Mouse (Mus musculus): ENCODE measurements at regions not wholly inside any gene's neighbourhood (a gene's known extent, or its start where the extent isn't known, plus 50 kb on each side); places are given as distances from the start of the nearest gene placed in this dataset.

DNA sequence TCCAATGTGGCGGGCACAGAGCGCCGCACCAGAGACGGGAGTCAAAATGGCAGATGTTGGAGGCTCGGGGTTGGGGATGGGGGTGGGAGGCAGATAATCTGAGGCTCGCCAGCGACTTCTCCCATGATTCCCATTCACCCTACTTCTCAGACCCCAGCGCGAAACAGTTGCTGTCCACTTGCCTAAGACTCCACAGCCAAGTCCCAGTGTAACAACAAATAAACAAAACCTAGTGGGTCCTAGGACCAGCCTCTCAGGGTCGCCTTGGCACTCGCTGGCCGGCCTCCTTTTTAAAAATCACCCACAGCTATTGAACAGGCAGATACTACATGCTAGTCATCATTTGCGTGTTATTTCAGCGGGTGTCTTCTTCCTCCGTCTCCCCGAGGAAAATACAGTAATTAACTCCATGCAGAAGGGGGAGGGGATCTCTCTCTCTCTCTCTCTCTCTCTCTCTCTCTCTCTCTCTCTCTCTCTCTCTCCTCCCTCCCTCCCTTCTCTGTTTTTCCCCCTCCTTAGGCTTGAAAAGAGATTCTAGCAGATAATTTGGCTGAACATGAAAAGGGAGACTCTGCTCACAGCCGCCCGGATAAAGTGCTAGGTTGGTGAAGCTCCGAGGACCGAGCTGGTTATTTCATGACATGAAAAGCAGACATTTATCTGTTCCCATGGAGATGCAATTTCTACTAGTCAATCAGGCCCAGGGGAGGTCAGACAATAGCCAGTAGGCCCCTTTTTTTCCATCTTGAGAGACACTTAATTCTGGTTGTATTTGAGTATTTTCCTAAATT, 71.9 kb upstream of the Zfp217 start:
- DNase-seq (ENCODE audit: low spot score in 2 of 2): no peak

DNA sequence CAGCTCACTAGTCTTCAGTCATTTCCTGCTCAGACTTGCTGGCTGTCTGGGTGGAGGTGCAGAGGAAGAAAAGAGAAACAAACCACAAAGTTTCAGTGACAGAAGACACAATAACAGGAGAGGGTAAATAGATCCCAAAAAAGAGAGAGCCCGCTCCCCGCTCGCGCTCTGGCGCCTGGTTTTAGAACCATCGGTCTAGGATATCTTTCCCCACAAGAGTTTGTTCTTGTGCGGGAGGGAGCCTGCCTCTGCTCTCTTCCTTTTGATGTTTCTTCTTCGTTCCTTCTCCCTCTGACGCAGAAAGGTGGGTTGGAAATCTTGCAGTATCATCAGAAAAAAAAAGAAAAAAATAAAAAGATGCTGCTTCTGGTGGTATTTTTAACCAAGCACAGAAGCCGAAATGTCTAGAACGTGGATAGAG, 71.3 kb upstream of the Zfp217 start:
- no peak for DNase-seq (ENCODE audit: low spot score in 2 of 2)

DNA sequence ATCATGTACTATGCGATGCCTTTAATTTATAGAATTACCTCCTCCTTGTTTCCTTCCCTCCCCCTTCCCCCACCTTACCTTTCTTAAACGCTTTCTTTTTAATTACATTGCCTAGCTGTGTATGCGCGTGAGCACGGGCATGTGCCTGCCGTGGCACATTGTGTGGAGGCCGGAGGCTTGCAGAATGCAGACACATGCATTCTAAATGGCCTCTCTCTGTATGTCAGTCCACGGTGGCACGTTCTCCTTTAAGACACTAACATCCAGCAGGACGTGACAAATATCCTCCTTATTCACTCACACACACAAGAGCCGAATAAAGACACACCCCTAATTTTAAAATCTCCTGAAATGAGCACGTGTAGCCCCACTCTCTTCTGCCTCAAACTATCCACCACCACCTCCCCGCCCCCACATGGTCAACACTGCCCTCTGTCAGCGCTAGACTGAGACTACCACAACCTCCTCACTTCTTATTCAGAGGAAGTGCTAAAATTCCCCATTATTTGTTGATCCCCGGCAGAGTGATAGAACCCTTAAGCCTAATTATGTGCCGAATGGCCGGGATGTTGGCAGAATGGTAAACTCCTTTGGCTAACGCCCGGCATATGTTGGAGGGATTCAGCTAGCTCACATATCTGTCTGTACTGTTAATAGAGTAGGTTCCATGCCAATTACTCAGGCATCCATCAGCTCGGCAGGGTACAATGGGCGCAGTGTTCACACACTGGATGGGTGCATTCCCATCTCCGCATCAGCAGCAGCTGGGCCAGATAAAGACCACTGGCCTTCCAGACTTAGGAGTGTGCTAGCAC, 70.5 kb upstream of the Zfp217 start:
- peak; percentile 72 to 78 for DNase-seq (ENCODE audit: low spot score in 2 of 2)

DNA sequence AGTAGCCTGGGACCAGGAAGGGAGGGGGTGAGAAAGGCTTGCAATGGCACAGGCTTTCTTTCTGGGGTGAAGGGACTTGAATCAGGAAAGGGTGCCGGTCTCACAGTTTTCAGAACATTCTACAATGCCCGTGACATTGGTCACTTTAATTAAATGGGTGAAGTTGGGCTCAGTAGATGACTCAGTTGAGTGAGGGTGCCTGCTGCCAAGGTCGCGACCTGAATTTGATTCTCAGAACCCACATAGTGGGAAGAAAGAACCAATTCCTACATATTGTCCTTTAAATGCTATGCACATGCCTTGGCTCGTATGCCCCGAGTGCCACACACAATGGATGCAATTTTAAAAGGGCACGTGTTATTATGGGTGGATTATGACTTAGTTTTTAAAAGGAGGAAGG, 68.4 kb upstream of the Zfp217 start:
- DNase-seq (ENCODE audit: low spot score in 2 of 2): no peak

DNA sequence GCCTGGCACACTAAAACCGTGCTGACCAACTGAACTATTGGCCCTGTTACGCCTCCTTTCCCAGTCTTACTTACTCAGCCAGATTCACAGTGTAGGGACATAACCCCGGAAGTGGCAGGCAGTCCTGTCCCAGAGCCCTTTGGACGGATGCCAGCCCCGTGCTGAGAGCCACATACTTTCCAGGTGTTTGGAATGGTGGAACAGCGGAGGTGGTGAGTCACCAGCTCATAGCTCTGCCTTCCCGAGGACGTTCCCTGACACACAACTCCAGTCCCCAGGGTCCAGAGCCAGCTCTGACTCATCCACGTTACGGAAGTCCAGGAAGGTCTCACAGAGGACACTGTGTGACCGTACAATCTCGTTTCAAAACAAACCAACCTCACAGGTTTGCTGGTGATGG, 61.2 kb upstream of the Zfp217 start:
- DNase-seq (ENCODE audit: low spot score in 2 of 2): peak; percentile 87 to 90

DNA sequence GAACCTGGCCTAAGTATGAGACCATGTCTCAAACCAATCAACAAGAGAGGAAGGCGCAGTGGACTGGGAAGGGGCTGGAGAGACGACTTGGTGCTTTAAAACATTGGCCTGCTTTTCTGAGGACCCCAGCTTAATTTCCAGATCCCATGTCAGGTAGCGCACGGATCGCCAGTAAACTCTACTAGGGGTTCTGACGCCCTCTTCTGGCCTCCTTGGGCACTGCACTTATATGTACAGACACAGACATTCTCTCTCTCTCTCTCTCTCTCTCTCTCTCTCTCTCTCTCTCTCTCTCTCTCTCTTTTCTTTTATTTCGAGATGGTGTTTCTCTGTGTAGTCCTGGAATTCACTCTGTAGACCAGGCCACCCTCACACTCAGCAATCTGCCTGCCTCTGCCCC, 60.0 kb upstream of the Zfp217 start:
- DNase-seq (ENCODE audit: low spot score in 2 of 2): no peak

DNA sequence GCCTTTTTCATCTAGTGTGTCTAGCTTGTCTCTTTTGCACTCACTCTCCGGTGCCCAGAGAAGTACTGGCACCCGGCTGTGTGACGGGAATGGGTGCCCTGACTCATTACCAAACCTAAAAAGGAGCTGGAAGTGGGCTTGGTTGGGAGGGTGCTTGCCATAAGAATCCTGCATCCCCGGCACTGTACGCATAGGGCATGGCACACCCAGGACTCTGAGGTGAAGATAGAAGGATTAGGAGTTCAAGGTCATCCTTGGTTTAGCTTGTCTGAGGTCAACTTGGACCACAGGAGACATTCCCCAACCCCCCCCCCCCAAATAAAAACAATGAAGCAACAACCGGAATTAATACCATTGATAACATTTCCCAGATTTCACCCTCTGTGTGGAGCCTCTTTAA, 59.5 kb upstream of the Zfp217 start:
- no peak for DNase-seq (ENCODE audit: low spot score in 2 of 2)

DNA sequence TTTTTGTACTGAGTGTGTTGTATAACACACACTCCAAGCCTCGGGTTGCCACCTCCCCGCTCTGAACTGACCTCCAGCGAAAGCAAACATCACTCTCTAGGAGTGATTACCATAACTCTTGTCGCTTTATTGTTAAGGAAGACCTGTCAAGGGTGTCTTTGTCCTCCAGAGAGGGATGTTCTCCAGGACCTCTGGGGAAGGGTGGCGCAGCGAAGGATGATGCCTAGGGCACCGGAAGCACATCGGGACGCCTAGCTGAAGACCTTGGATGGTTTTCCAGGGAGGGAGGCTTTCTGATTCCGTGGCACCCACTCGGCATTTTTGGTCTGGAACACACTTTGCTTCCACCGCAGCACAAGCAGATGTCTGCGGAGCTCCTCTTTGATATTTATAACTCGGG, 59.0 kb upstream of the Zfp217 start:
- DNase-seq (ENCODE audit: low spot score in 2 of 2): no peak

DNA sequence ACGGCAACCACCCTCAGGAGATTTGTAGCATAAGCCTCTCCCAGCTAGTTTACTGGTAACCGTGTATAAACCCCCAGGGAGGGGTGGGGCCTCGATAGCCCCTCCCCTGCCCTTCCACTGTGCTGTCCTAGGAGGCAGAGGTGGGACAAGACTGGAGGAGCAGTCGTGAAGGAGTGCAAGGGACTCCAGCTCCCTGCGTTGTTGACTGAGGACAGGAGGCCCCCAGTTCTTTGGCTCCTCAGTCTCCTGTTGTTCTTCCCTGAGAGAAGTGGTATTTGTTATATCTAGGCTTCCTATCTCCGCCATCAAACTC, 58.5 kb upstream of the Zfp217 start:
- DNase-seq (ENCODE audit: low spot score in 2 of 2): no peak

DNA sequence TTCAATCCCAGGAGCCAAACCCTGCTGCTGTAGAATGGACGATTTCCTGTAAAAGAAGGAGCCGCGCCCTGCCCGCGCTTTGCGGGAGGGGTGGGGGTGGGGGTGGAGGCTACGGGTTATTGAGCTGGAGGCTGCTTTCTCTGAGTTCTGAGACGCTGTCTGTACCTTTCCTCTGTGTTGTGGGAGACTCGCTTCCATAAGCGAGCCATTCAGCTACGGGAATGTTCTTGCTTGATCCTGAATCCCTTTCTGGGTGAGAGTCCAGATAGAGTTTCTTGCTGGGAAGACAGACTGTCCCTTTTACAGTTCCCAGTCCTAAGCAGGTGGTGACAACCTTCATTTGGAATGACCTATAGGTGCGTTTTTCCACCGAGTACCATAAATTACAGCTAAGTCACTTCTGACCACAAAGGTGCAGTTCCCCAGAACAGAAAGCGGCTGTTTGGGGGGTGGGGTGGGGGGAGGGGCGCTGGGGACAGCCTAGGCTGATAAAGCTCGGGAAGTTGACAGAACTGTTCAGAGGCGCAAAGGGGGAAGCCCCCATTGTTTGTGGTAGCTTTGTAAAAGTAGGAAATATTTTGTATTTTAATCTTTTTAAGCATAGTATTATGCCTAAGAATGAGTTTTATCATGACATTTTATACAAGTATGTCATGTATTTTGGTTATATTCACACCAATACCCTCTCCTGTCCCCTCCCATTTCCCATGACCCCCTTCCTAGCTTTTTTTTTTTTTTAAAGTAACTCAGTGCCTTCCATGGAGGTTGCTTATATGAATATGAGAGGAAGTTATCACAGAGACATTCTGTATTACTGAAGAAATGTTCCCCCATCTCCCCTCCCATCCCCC, 57.9 kb upstream of the Zfp217 start:
- DNase-seq (ENCODE audit: low spot score in 2 of 2): peak in 1 of 2 experiments; percentile 46

DNA sequence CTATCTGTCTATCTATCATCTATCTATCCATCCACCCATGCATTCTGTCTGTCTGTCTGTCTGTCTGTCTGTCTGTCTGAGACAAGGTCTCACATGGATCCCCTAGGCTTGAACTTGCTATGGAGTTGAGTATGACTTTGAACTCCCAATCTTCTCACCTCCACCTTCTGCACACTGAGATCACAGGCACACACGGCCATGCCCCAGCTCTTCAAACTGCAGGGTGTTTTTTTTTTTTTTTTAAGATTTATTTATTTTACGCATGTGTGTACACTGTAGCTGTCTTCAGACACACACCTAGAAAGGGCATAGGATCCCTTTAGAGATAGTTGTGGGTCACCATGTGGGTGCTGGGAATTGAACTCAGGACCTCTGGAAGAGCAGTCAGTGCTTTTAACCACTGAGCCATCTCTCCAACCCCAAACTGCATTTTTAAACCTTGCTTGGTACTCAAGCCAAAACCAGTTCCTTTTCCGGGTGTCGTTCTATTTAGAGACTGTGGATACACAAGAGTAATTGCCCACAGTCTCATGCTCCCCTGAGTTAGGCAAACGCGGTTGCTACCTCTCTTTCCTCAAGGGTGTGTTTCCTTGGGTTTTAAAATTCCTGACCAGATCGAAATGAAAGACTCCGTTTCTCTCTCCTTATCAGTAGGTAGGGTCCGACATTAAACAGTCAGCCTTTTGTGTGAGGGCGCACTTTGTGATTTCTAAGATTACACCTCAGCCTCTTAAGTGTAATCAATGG, 57.0 kb upstream of the Zfp217 start:
- DNase-seq (ENCODE audit: low spot score in 2 of 2): no peak

DNA sequence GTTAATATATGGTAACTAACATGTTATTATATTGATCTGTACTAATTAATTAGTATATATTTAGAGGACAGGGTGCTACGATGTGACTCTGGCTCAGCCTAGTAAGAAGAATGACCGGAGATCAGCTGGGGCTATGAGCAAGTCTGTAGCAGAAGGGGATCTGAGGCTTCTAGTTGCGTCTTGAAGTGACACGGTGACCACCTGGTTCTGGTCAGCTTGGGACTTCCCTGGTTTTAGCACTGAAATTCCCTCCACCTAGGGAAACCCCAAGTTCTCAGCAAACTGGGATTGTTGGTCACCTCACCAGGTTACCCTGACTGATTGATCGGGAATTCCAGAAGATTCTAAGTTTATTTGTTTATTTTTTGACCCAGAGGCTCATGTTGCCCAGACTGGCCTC, 55.6 kb upstream of the Zfp217 start:
- no peak for DNase-seq (ENCODE audit: low spot score in 2 of 2)

DNA sequence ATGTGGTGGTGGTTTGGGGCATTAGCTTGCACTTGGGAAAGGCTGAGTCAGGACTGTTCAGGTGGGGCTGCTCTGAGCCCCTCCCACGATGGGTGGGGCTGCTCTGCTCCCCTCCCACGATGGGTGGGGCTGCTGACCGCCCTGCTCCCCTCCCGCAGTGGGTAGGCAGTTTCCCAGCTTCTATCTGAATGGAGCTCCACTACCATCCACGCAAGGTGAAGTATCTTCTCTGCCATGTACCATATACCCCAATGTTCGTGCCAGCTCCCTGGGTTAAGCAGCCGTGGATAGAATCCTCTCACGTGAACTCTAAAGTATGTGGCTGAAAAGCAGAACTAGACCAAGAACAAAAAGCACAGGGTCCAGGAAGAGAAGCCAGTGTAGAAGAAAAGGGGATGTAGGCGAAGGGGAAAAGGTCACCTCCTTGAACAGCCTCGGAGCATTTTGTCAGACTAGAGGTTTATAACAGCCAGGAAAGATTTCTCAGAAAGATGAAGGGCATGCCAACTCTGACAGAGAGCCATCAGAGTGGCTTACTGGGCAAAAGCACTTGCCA, 54.0 kb upstream of the Zfp217 start:
- no peak for DNase-seq (ENCODE audit: low spot score in 2 of 2)
